Mouse (Mus musculus) ES-Bruce4 (cell line): ENCODE results near the gene Colgalt1.

Experiments
- CTCF ChIP-seq: IDR thresholded peaks from one replicate; pipeline ENCODE4 v1.8.1; 2011; ENCODE audit warnings: low read depth, low read length
- POLR2A ChIP-seq: IDR thresholded peaks from one replicate; pipeline ENCODE4 v1.8.1; 2011; ENCODE audit warnings: low read length; ENCODE audit not compliant: insufficient read depth

- TF ChIP-seq CTCF (no peak), POLR2A (no peak)
Observed at GRCm38 (mm10) chr8:71659751-71660150, 49.0 kb downstream of the Colgalt1 start.
